ENCODE assay signal across 8 mouse cellular contexts in genomic region chr11:100319492-100320171, GRCm38 (mm10). TPM values are rescaled to one million over a fixed set of nuclear protein-coding genes. Genes with fewer than 3 reads are reported as not detected.
DNase-seq lines count a peak whose midpoint lies in the region; ATAC-seq lines count a peak whose summit lies in the region.

Eif1 (plus strand) TSS chr11:100319885.

- intact Hi-C loops in gastrocnemius, postnatal 14 days (cut with DNase I; ENCODE audit: low total_unique reads), result no loop called here
- intact Hi-C loops in left cerebral cortex, postnatal 10 days (cut with DNase I), result no loop called here

- peak; percentile 100 for DNase-seq in adrenal gland, adult (ENCODE audit: inconsistent age in 2 of 2, low spot score in 1 of 2)
- peak; percentile 100 for DNase-seq in embryo, embryonic 10.5 days (ENCODE audit: low spot score)
- DNase-seq in gastrocnemius, postnatal 14 days, result peak; percentile 100
- peak; percentile 99 to 100 for DNase-seq in left cerebral cortex, postnatal 10 days (ENCODE audit: extremely low spot score in 1 of 2, low spot score in 2 of 2)
- peak; percentile 100 for DNase-seq in right cerebral cortex, postnatal 25 days
- peak; percentile 100 for DNase-seq in urinary bladder, postnatal 4 days (ENCODE audit: low spot score in 2 of 2)

- ATAC-seq in inflammation-experienced regulatory T-cells, adult 6 months, result peak; percentile 64
- ATAC-seq in megakaryocyte-erythroid progenitor cell, adult 5-6 weeks (replicated peaks; ENCODE audit: low FRiP score, low TSS enrichment, poor library complexity, severe bottlenecking), result peak; percentile 77

RNA-seq across cellular contexts. Expression of gene Eif1, which starts in this region (rescaled TPM):
- 100 to 1,000 TPM; 781 to 791 TPM for total RNA-seq in gastrocnemius, postnatal 14 days (2021)
- polyA plus RNA-seq in inflammation-experienced regulatory T-cells, adult 6 months (2017; shearing (Covaris generic)), result 1,000 to 10,000 TPM; 1,938 to 3,125 (median 2,500) TPM
- total RNA-seq in left cerebral cortex, postnatal 10 days (2021), result 100 to 1,000 TPM; 770 to 774 TPM
- total RNA-seq in megakaryocyte-erythroid progenitor cell, adult 5-6 weeks (2014; fragmentation: Nextera tagmentation), result 1,051 and 1,260 TPM in 2 replicates
- 170 and 204 TPM in 2 replicates for total RNA-seq in megakaryocyte-erythroid progenitor cell, adult 5-6 weeks (2017)

Comparison
In these comparisons a context has a peak if more than half of its experiments do, and no peak if none do; other contexts are left out.
1. Peak in every context shown above with its lines: DNase-seq and ATAC-seq.